Mouse (Mus musculus) layer of hippocampus, adult 18-20 months (tissue): ENCODE measurements around the gene Fam120b. TPM values are rescaled to one million over a fixed set of nuclear protein-coding genes. Genes with fewer than 3 reads are reported as not detected.
A peak's percentile ranks its signal among the peaks of the same experiment; 100 is the strongest.

Source experiments
- DNase-seq, 2 experiments: peaks; one replicate each; pipeline ENCODE4 v3.0.0; 2022; ENCODE audit warnings: low spot score in 2 of 2
- total RNA-seq, 2 experiments: library from RNA; stranded (reverse); gene quantifications; 2 replicates each; pipeline ENCODE4 v1.2.3; 2021

Fam120b gene
- total RNA-seq, 2 experiments from 2014 or later: 48.6 to 48.9 TPM

DNA sequence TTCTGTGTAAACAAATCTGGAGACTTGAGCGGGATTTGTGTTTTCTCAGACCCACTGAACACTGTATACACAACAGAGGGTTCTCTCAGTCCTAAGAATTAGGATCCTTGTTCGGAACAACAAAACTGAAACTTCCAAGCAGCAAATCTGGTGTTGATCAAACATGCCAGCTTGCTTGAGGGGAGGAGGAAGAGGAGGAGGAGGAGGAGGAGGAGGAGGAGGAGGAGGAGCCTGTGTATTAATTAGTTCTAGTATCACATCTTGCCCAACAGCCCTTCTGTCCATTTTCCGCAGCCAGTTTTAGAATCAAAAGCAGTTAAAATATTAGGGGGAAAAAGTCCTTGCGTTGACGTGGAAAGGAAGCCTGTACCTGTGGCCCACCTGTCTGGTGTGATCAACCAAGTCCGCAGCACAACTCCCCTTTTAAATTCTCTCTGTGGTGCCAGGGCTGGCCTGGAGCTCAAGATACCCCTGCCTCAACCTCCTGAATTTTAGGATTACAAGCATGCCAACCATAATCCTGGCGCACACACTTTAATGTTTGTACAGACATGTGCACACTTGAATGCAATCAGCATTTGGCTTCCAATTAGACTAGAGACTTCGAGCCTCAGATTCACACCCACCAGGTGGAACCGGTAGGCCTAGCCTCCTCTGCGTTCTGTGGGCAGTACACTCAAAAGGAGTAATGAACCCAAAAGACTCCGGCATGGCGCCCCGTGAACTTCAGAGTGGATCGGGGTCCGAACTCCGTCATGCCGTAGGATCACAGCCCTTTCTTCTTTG is 16.1 kb upstream of the Fam120b start:
- peak in 1 of 2 experiments; percentile 25 for DNase-seq

DNA sequence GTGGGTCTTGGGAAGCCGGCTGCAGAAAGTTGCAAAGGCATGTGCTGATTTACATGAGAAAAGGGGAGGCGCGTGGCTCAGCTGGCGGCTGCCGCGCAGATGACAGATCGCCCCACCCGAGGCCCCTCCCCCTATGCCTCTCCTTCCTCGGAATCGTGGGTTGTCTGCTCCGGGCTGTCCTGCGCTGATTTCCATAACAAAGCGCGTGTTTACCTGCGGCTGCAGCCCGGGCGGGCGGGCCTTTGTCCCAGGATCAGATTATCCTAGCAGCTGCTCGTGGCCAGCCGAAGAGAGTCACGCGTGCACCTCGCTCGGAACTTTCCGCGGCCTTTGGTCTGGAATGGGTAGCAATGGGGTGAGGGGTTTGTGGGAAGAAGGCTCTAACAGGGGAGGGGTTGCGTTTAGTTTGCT is 15.4 kb upstream of the Fam120b start:
- peak in 1 of 2 experiments; percentile 54 for DNase-seq

DNA sequence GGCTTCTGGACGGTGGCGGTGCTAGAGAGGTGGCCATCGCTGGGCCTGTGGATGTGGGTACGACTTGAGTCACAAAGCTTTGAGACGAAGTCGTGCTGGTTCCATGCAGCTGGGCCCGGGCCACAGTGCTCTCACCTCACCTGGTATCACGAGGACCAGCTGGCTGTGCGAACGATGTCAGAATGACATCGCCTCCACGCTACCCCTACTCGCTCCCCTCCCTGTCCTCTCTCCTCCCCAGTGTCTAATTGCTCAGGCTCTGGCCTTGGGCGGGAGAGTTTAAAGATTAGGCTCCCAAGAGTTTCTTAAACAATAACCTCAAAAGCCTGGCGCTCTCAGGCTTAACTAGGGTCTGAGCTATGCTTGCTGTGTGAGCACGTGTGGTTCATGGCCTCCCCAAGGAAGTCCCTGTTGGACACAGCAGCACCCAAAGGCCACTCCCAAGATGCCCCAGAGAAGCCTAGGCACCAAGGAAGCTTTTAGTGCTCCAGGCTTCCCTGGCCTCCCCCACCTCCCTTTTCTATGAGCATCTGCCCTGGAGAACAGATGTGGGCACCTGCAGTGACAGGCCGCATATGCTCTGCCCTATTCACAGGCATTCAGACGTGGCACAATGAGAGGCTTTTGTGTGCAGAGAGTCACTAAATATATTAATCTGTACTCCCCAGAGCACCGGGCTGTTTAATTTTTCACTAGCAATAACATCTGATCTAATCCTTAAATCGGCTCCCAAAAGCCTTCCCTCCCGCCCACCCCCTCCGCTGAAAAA is 14.7 kb upstream of the Fam120b start:
- DNase-seq: peak in 1 of 2 experiments; percentile 24

DNA sequence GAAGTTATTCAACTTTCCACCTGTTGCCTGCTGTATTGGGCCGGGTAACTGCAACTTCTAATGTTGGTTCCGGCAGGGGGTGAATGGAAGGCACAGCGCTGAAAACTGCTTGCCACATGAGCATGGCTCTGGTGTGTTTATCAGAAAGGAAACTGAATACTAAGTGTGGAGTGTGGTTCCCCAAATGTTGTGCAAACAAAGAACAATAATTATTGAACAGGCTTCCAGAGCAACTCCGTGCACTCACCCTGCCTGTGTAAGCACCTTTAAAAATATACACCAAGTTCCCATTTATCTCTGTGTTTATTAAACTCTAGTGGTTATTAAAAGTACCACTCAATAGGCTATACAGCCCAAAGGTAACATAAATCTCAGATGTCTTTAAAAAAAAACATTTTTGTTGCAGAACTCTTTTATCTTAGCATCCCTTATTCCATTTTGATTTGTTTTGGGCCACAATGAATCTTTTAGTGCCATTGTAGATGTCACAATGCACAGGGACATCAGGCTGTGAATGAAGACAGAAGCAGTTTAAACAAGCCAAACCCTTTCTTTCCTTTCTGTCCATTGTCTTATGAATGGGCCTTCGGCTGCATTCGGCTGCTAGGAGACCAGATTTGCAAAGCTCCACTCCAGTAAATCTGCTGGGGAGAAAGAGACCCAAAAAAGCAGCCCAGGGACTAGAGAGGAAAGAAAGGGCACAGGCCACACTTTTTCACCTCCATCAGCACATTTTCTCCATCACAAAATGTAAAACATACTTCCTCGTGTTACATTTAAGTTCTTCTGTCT is 13.9 kb upstream of the Fam120b start:
- no peak for DNase-seq

DNA sequence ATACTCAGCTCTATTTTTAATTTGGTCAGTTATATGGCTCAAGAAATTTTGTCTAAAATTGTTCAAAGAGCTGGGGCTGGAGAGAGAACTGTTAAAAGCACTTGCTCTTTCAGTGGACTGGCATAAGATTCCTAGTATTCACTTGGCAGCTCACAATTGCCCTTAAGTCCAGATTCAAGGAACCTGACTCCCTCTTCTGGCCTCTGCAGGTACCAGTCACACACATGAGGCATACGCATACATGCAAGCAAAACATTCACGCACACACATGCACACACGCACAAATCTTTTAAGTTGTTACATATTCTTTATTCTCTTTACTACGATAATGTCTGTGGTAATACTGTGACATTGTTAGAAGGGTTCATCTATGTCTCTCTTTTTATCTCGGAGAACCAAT is 12.6 kb upstream of the Fam120b start:
- DNase-seq: no peak

DNA sequence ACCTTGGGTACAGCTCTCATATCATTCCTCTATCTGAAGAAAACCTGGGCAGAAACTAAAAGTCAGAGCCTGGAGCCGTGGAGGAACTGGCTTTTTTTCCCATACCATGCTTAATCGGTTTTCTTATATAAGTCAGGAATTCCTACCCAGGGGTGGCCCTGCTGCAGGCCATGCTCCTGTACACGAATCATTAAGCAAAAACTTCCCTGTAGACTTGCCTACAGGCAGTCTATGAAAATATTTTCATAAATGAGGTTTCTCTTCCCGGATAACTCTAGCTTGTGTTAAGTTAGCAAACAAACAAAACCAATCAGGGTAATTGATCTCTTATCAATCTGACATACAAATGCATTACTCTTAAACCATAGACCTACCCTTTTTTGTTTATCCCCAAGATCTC is 7.1 kb upstream of the Fam120b start:
- DNase-seq: no peak

DNA sequence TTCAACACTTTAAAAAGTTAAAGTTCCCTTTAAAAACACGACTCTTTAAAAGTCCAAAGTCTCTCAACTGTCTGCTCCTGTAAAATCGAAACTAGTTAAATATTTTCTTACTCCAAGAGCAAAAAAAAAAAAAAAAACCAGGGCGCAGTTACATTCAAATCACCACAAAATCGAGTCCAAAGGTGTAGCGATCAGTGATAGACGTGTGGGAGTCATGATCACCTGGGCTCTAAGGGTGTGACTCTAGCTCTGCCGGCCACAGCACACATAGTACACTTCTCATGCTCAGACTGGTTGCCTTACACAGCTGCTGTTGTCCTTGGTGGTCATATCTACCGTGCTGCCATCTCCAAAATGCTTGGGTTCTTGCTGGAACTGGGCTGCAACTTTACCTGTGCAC is 6.6 kb upstream of the Fam120b start:
- DNase-seq: no peak

DNA sequence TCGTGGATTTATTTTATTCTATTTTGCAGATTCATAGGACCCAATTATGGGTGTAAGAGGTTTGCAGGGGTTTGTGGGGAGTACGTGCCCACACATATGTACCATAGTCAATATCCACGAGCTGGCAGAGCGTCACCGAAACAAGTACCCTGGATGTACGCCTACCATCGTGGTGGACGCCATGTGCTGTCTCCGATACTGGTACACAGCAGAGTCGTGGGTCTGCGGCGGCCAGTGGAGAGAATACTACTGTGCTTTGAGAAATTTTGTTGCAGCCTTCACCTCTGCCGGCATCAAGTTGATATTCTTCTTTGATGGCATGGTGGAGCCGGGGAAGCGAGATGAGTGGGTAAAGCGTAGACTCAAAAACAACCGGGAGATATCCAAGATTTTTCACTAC is 5.7 kb downstream of the Fam120b start:
- DNase-seq: no peak

DNA sequence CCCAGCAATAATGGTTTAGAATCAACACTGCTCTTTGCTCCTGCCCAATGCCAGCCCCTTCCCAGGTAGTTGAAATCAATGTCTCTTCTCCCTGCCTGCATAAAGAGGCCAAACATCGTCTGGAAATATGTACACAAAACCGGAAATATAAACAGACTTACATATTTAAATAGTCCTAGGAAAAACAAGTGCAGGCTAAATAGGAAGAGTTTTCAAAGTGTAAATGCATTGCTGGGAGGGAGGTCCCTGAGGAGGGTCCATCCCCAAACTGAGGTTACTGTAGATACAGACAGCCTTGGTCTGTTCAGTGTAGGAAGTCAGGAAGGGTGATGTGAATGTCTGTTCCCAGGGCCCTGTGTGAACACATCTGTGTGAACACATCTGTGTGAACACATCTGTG is 10.6 kb downstream of the Fam120b start:
- DNase-seq: no peak

DNA sequence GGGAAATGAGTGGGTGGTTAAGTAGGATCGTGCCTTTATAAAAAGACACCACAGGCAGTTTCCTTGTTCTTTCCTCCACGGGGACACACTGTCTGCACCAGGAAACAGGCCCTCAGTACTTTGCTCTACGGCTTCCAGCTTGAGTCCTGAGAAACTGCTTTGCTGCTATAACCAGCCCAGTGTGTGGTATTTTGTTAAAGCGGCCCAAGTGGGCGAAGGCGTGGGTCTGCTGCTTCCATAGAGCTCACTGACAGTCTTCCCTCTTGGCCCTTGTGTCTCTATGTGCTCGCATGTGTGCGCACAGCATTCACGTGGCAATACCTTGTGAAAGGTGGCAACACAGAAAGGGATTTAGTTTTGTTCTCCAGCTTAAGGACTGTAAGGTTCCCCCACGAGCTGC is 13.3 kb downstream of the Fam120b start:
- peak in 1 of 2 experiments; percentile 48 for DNase-seq

DNA sequence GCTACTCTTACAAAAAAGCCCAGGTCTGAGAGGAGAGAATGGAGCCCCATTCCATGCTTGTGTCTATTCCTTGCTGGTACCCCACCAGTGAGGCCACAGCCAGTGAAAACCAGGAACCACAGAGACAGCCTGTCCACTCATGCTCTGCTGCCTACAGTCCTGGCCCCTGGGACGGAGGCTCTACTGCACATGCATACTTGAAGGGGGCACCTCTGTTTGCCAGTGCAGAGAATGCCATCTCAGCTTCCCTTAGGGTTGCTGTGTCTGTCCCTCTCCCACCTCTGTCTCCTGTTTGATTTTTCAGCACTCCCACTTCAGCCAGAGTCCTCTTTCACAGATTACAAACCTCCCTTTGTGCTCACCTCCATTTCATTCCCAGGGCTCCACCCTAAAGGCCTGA is 14.9 kb downstream of the Fam120b start:
- no peak for DNase-seq

DNA sequence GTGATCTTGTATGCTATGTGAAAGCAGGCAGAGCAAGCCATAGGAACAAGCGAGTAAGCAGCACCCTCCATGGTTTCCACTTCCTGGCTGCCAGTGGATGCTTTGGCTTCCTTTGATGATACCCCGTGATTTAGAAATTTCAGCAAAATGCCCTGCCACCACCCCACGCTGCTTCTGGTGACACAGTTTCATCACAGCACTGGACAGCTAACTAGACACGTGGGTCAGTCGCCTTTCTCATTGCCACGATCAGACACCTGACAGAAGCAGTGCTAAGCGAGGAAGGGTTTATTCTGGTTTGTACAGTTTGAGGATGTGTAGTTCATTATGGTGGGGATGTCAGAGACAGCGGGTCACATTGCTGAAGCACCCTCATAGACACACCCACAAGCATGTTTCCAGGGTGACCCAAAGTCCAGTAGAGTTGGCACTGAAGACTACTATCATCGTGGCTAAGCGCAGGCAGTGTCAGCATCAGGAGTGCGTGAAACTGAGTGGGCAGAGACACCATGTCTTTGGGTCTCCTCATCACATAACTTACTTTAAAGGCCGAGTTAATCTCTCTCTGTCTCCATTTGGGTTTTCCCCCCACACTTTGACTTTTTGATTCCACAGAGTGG is 20.7 kb downstream of the Fam120b start:
- DNase-seq: no peak

DNA sequence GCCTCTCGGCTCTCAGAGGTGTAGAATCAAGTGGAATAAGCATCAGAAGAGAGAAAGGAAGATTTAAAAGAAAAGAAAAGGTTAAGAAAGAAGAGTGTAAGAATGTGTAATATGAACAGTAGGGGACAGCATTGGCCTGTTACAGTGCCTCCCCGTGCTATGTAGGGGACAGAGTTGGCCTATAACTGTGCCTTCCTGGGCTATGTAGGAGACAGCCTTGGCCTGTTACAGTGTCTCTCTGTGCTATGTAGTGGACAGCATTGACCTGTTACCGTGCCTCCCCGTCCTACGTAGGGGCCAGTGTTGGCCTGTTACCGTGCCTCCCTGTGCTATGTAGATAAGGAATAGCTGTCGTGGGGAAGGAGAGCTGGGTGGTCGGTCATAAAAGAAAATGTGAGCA is 23.5 kb downstream of the Fam120b start:
- no peak for DNase-seq

DNA sequence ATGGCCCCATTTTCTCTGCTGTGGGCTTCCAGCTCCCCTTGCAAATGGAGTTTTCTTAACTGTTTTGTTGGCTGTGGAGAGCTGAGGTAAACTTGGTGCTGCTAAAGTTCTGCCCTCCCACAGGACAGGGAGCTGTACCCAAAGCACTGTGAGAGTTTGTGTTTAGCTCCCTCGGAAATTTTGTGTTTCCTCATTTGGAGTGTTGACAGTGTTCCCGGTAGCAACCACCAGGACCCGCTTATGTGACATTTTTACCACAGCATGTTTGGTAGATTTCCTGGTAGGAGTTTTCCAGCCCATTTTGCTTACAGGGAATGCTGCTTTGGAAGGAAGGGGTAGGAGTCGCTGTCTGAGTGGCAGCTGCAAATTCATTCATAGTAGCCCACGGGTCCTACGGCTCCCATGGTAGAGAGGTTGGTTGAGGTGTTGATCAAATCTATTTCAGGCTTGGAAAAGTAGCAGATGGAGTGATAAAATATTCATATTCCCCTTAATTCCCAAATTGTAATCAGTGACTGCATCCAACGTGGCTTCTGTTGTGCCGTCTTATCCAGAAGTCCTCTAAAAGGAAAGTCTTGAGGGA is 24.1 kb downstream of the Fam120b start:
- DNase-seq: peak; percentile 21 to 70

DNA sequence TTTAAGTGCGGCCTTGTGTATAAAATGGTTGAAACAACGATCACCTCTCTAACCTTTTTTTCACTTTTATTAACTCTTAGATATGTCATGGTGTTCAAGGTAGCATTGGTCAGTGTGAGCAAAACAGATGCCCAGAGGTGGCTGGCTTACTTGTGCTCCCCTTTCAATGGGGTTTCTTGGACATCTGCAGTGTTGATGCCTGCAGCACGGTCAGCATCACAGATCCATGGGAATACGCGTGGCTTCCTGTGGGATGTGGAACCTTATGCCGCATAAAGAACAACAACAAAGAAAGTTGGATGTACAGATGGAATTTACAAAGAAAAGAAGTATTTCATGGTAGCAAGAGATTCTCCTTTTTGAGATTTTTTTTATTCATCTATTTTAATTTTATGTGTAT is 25.4 kb downstream of the Fam120b start:
- DNase-seq: no peak

DNA sequence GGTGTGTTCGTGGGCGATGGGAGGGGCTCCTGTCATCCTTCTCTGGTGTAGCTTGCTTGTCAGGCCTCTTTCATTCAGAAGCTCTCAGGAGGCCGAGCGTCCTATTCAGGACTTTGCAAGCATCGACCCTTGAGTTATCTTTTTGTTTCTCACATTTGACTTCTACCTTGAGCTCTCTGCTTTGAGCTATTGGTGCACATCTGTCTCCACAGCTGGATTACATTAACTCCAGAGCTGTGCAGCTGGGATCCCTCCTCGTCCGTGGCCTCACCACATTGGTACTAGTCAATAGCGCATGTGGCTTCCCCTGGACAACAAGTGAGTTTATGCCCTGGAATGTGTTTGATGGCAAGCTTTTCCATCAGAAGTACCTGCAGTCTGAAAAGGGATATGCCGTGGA is 26.7 kb downstream of the Fam120b start:
- no peak for DNase-seq

DNA sequence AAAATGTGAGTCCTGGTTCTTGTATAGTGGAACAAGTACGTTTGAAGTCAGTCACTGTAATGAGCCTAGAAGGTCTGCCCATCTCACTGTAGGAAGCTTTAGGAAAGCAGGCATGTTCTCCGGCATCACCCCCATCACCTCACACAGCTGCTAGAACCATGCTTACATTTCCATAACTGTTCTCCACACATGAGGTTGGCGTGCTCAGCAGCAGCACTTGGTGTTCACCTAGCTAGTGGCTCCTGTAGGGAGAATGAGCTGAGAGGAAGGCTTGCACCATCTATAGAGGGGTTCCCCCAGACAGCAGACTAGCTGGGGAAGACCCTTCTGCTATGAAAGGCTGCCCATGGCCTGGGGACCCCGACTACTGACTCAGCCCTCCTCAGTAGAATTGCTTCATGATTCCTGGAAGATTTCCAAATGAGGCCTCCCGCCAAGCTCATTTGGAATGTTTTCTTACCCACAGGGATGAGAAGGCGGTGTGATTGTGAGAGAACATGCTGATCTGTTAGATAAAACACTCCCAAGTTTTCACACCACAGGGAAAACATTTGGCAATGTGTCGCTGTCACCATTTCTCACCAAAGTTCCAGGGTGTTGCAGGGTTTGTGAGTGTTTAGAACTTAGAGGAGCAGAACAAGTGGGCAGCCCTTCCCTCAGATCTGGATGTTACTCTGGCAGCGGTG is 27.2 kb downstream of the Fam120b start:
- peak; percentile 74 to 89 for DNase-seq

DNA sequence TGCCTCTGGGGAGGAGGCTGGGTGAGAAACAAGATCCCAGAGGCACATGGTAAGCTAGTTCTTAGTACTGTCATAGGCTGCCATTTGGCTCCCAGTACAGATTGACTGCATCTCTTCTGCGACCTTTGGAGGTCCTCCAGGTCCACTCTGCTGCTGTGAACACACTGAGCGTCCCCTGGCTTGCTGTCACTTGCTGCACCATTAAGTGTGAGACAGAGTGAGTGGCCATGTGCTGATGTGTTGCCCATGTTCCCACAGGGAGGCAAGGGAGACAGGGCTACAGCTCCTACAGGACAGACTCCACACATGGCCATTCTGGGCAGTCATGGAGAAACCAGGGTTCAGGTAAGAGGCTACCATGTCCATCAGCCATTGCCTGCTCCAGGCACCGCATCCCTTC is 29.9 kb downstream of the Fam120b start:
- DNase-seq: no peak

DNA sequence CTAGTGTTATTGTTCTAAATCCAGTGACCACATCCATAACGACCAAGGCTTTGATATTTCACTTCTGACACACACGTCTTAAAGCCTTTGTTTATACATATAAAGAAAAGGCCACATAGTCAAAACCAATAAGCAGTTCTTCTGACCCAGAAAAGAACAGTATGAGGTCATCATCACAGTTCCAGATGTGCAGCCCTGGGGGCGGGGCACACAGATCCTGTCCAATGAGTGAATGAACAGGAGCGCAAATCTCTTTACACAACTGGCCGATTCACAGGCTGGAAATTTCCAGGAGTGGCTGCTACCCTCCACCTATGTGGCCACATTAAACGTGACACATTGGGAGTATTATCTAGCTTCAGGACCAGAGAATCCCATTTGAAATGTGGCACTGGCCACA is 33.4 kb downstream of the Fam120b start:
- DNase-seq: no peak

DNA sequence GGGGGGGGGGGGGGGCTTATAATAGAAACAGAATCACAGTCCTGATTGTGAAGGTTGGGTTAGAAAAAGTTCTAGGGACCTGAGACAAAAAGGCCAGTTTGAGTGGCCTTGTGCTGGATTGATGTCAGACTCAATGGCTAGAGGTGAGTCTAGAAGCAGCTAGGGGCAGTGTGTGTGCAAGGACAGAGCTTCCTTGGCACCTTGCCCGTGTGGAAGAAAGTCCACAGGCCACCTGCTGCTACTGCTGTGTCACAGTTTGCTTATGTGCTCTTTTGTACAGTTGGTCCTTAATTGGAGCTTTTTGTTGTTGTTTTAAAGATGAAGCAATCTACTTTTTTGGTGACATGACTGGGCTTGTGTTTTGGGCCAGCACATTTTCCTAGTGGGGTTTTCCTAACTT is 33.9 kb downstream of the Fam120b start:
- DNase-seq: no peak
